Mouse (Mus musculus): ENCODE measurements at regions not wholly inside any gene's neighbourhood (a gene's known extent, or its start where the extent isn't known, plus 50 kb on each side); places are given as distances from the start of the nearest gene placed in this dataset.

GRCm38 (mm10) chr1:42777416-42777815 lies 73.6 kb upstream of the Mrps9 start:
- no peak for ATAC-seq
- 78% methylated on average over 1 of the region's 1 CpGs for WGBS
- no peaks in the 10 kb centered on the region for H3K36me3 ChIP-seq (ENCODE audit: control insufficient read depth, insufficient read depth)
- H3K9ac ChIP-seq (replicated peaks; ENCODE audit: low read depth, low read length) = no peak overlapping the region
- no peak overlapping the region for H3K27ac ChIP-seq (ENCODE audit: low read length)
- H3K4me1 ChIP-seq (replicated peaks; ENCODE audit: control insufficient read depth, insufficient read depth, low read length) = peaks cover 8% of the 10 kb centered on the region; the same call in 1 of the 2 replicates
- H3K27me3 ChIP-seq (replicated peaks; ENCODE audit: control insufficient read depth, insufficient read depth, low read length) = no peaks in the 10 kb centered on the region
- H3K4me2 ChIP-seq (ENCODE audit: low read length) = no peak overlapping the region
- no peaks in the 10 kb centered on the region for H3K9me3 ChIP-seq (ENCODE audit: control insufficient read depth, low read length)
- H3K4me3 ChIP-seq (replicated peaks; ENCODE audit: low read length) = no peak overlapping the region

GRCm38 (mm10) chr1:42779761-42780160 lies 71.3 kb upstream of the Mrps9 start:
- Histone ChIP-seq H3K27ac (ENCODE audit: low read length) (no peak overlapping the region), H3K9me3 (ENCODE audit: control insufficient read depth, low read length) (no peaks in the 10 kb centered on the region), H3K4me2 (ENCODE audit: low read length) (no peak overlapping the region), H3K27me3 (replicated peaks; ENCODE audit: control insufficient read depth, insufficient read depth, low read length) (no peaks in the 10 kb centered on the region), H3K4me3 (replicated peaks; ENCODE audit: low read length) (no peak overlapping the region), H3K4me1 (replicated peaks; ENCODE audit: control insufficient read depth, insufficient read depth, low read length) (peaks cover 11% of the 10 kb centered on the region; the same call in 1 of the 2 replicates), H3K9ac (replicated peaks; ENCODE audit: low read depth, low read length) (no peak overlapping the region), H3K36me3 (ENCODE audit: control insufficient read depth, insufficient read depth) (no peaks in the 10 kb centered on the region)
- no peak for ATAC-seq
- 36% methylated on average over 5 of the region's 5 CpGs for WGBS

- 39% methylated on average over 15 of the region's 15 CpGs for WGBS
- ATAC-seq = no peak
Observed at GRCm38 (mm10) chr1:42780266-42780665, 70.8 kb upstream of the Mrps9 start.

GRCm38 (mm10) chr1:42781533-42781932 lies 69.5 kb upstream of the Mrps9 start:
- Histone ChIP-seq H3K27me3 (replicated peaks; ENCODE audit: control insufficient read depth, insufficient read depth, low read length) (no peaks in the 10 kb centered on the region), H3K4me2 (ENCODE audit: low read length) (no peak overlapping the region), H3K4me3 (replicated peaks; ENCODE audit: low read length) (no peak overlapping the region), H3K27ac (ENCODE audit: low read length) (no peak overlapping the region), H3K4me1 (replicated peaks; ENCODE audit: control insufficient read depth, insufficient read depth, low read length) (0 out of 2 replicates have a peak, but pooled peaks cover 11% of the 10 kb centered on the region), H3K9me3 (ENCODE audit: control insufficient read depth, low read length) (no peaks in the 10 kb centered on the region), H3K9ac (replicated peaks; ENCODE audit: low read depth, low read length) (no peak overlapping the region), H3K36me3 (ENCODE audit: control insufficient read depth, insufficient read depth) (no peaks in the 10 kb centered on the region)
- 63% methylated on average over 8 of the region's 8 CpGs for WGBS
- ATAC-seq = peak; percentile 62; the same call in 1 of the 2 replicates

More at GRCm38 (mm10) chr1:42780266-42780665, 70.8 kb upstream of the Mrps9 start:
- H3K27ac ChIP-seq (ENCODE audit: low read length) = no peak overlapping the region
- peak overlapping the region; percentile 25 for H3K4me2 ChIP-seq (ENCODE audit: low read length)
- no peaks in the 10 kb centered on the region for H3K36me3 ChIP-seq (ENCODE audit: control insufficient read depth, insufficient read depth)
- no peaks in the 10 kb centered on the region for H3K27me3 ChIP-seq (replicated peaks; ENCODE audit: control insufficient read depth, insufficient read depth, low read length)
- no peaks in the 10 kb centered on the region for H3K9me3 ChIP-seq (ENCODE audit: control insufficient read depth, low read length)
- no peak overlapping the region for H3K4me3 ChIP-seq (replicated peaks; ENCODE audit: low read length)
- no peak overlapping the region for H3K9ac ChIP-seq (replicated peaks; ENCODE audit: low read depth, low read length)
- H3K4me1 ChIP-seq (replicated peaks; ENCODE audit: control insufficient read depth, insufficient read depth, low read length) = peaks cover 11% of the 10 kb centered on the region; the same call in 1 of the 2 replicates

- 21% methylated on average over 7 of the region's 7 CpGs for WGBS
- H3K9me3 ChIP-seq (ENCODE audit: control insufficient read depth, low read length) = no peaks in the 10 kb centered on the region
- no peak overlapping the region for H3K9ac ChIP-seq (replicated peaks; ENCODE audit: low read depth, low read length)
- no peaks in the 10 kb centered on the region for H3K27me3 ChIP-seq (replicated peaks; ENCODE audit: control insufficient read depth, insufficient read depth, low read length)
- no peak for ATAC-seq
- no peak overlapping the region for H3K4me2 ChIP-seq (ENCODE audit: low read length)
- H3K27ac ChIP-seq (ENCODE audit: low read length) = no peak overlapping the region
- H3K4me3 ChIP-seq (replicated peaks; ENCODE audit: low read length) = no peak overlapping the region
- no peaks in the 10 kb centered on the region for H3K36me3 ChIP-seq (ENCODE audit: control insufficient read depth, insufficient read depth)
- H3K4me1 ChIP-seq (replicated peaks; ENCODE audit: control insufficient read depth, insufficient read depth, low read length) = 0 out of 2 replicates have a peak, but pooled peaks cover 11% of the 10 kb centered on the region
Observed at GRCm38 (mm10) chr1:42783072-42783672, 67.9 kb upstream of the Mrps9 start.

GRCm38 (mm10) chr1:42787240-42787639 lies 63.8 kb upstream of the Mrps9 start:
- no peaks in the 10 kb centered on the region for H3K27me3 ChIP-seq (replicated peaks; ENCODE audit: control insufficient read depth, insufficient read depth, low read length)
- ATAC-seq = no peak
- H3K9me3 ChIP-seq (ENCODE audit: control insufficient read depth, low read length) = no peaks in the 10 kb centered on the region
- H3K27ac ChIP-seq (ENCODE audit: low read length) = no peak overlapping the region
- no peak overlapping the region for H3K9ac ChIP-seq (replicated peaks; ENCODE audit: low read depth, low read length)
- H3K36me3 ChIP-seq (ENCODE audit: control insufficient read depth, insufficient read depth) = no peaks in the 10 kb centered on the region
- 77% methylated on average over 7 of the region's 7 CpGs for WGBS
- no peak overlapping the region for H3K4me2 ChIP-seq (ENCODE audit: low read length)
- H3K4me1 ChIP-seq (replicated peaks; ENCODE audit: control insufficient read depth, insufficient read depth, low read length) = 0 out of 2 replicates have a peak, but pooled peaks cover 3% of the 10 kb centered on the region
- no peak overlapping the region for H3K4me3 ChIP-seq (replicated peaks; ENCODE audit: low read length)

- Histone ChIP-seq H3K36me3 (ENCODE audit: control insufficient read depth, insufficient read depth) (no peaks in the 10 kb centered on the region), H3K4me1 (replicated peaks; ENCODE audit: control insufficient read depth, insufficient read depth, low read length) (no peaks in the 10 kb centered on the region), H3K9me3 (ENCODE audit: control insufficient read depth, low read length) (peaks cover 4% of the 10 kb centered on the region), H3K27me3 (replicated peaks; ENCODE audit: control insufficient read depth, insufficient read depth, low read length) (no peaks in the 10 kb centered on the region), H3K4me2 (ENCODE audit: low read length) (no peak overlapping the region), H3K9ac (replicated peaks; ENCODE audit: low read depth, low read length) (no peak overlapping the region), H3K4me3 (replicated peaks; ENCODE audit: low read length) (no peak overlapping the region), H3K27ac (ENCODE audit: low read length) (no peak overlapping the region)
- ATAC-seq = no peak
- 78% methylated on average over 6 of the region's 6 CpGs for WGBS
Observed at GRCm38 (mm10) chr1:42788413-42788812, 62.6 kb upstream of the Mrps9 start.

Data from forebrain, embryonic 16.5 days (tissue).